Mouse (Mus musculus): ENCODE results near the gene Gm21616. TPM values are rescaled to one million over a fixed set of nuclear protein-coding genes. Genes with fewer than 3 reads are reported as not detected.
"Not testable (repeated sequence)": the region's sequence is repeated elsewhere in the genome, so short reads cannot be mapped to it uniquely, and the experiment has no call there.

Gene Gm21616
- total RNA-seq (2021): not detected
- long read RNA-seq, experiment 1: 0 reads
- long read RNA-seq, experiment 2: 0 reads

GRCm38 (mm10) chrX:125435242-125435641 lies at the start of gene Gm21616:
Gene Gm21616 (plus strand): TSS chrX:125435542.
- not testable (repeated sequence) for DNase-seq (ENCODE audit: low spot score in 2 of 2)

Data from gastrocnemius, postnatal 4 days (tissue).